Mouse (Mus musculus): ENCODE measurements around the gene Snorc.

GRCm38 (mm10) chr1:87467469-87467868, 2.6 kb upstream of the Snorc start:
- TF ChIP-seq CTCF (IDR thresholded peaks at IDR 0.05; ENCODE audit: low read depth) (no peak), EP300 (IDR thresholded peaks at IDR 0.05; ENCODE audit: low read depth) (no peak)
